Mouse (Mus musculus) ES-E14 (cell line): ENCODE results near the gene Taar8c. TPM values are rescaled to one million over a fixed set of nuclear protein-coding genes. Genes with fewer than 3 reads are reported as not detected.

Experiments
- DNase-seq: peaks from one replicate; pipeline ENCODE4 v3.0.0-alpha.2; 2013; ENCODE audit warnings: low read depth, low spot score
- H3K27ac ChIP-seq: 2 replicates; pipeline ENCODE4 v1.5.1; 2012; ENCODE audit warnings: low read depth, mild to moderate bottlenecking, low read length, moderate library complexity, mixed read lengths; ENCODE audit not compliant: poor library complexity, insufficient read depth, severe bottlenecking
- H3K36me3 ChIP-seq: 2 replicates; pipeline ENCODE4 v1.6.1; 2012; ENCODE audit warnings: mild to moderate bottlenecking, low read length, moderate library complexity, mixed read lengths; ENCODE audit not compliant: control insufficient read depth, poor library complexity, insufficient read depth, severe bottlenecking
- H3K4me1 ChIP-seq, 2 experiments: fragments of 150-350 bp in 1 of 2; sonication (generic) in 1 of 2; 2 replicates each; pipeline ENCODE4 v1.6.1; 2012; ENCODE audit warnings: low read length in 2 of 2, mild to moderate bottlenecking in 1 of 2, mixed read lengths in 1 of 2; ENCODE audit not compliant: control insufficient read depth in 2 of 2, insufficient read depth in 2 of 2, poor library complexity in 1 of 2
- H3K4me3 ChIP-seq, 2 experiments: fragments of 150-350 bp in 1 of 2; sonication (generic) in 1 of 2; 2 replicates each; pipeline ENCODE4 v1.5.1; 2012; ENCODE audit warnings: low read length in 2 of 2, low read depth in 1 of 2, mild to moderate bottlenecking in 1 of 2, mixed read lengths in 1 of 2; ENCODE audit not compliant: insufficient read depth in 1 of 2, poor library complexity in 1 of 2, severe bottlenecking in 1 of 2
- H3K9ac ChIP-seq: 2 replicates; pipeline ENCODE4 v1.6.1; 2012; ENCODE audit warnings: low read depth, mild to moderate bottlenecking, low read length, mixed read lengths; ENCODE audit not compliant: poor library complexity, insufficient read depth, severe bottlenecking
- H3K9me3 ChIP-seq: fragments of 150-350 bp; sonication (generic); 2 replicates; pipeline ENCODE4 v1.6.1; 2012; ENCODE audit warnings: low read depth, mild to moderate bottlenecking, low read length; ENCODE audit not compliant: control insufficient read depth, insufficient read depth
- CHD2 ChIP-seq: IDR thresholded peaks from 2 replicates; pipeline ENCODE4 v1.6.1; 2014; ENCODE audit warnings: mild to moderate bottlenecking, low read depth, low read length, inconsistent platforms
- HCFC1 ChIP-seq: IDR thresholded peaks from 2 replicates; pipeline ENCODE4 v1.6.1; 2012; ENCODE audit warnings: low read length, inconsistent platforms, borderline replicate concordance; ENCODE audit not compliant: insufficient read depth
- MAFK ChIP-seq: IDR thresholded peaks from 2 replicates; pipeline ENCODE4 v1.6.1; 2014; ENCODE audit warnings: mild to moderate bottlenecking, low read depth, low read length, inconsistent platforms; ENCODE audit not compliant: insufficient read depth
- ZC3H11A ChIP-seq: IDR thresholded peaks from 2 replicates; pipeline ENCODE4 v1.6.1; 2012; ENCODE audit warnings: low read depth, mild to moderate bottlenecking, inconsistent platforms, low read length, borderline replicate concordance
- ZNF384 ChIP-seq: IDR thresholded peaks from 2 replicates; pipeline ENCODE4 v1.6.1; 2012; ENCODE audit warnings: low read depth, low read length, inconsistent platforms
- in situ Hi-C, 2 experiments: fragments of 600-800 bp; cut with MboI; formaldehyde crosslinking; loops; one replicate each; pipeline ENCODE4 v1.15.1; 2025; ENCODE audit warnings: low sequenced_read_pairs in 2 of 2, inconsistent platforms in 1 of 2; ENCODE audit not compliant: unreplicated experiment in 2 of 2
- total RNA-seq: library from RNA; depleted of rRNA; stranded (reverse); fragments of 300-350 nt; gene quantifications from 2 replicates; pipeline ENCODE4 v1.2.3, GENCODE M21; 2012; rRNA removed

Gene Taar8c
- total RNA-seq, 1 experiment: not detected

DNA sequence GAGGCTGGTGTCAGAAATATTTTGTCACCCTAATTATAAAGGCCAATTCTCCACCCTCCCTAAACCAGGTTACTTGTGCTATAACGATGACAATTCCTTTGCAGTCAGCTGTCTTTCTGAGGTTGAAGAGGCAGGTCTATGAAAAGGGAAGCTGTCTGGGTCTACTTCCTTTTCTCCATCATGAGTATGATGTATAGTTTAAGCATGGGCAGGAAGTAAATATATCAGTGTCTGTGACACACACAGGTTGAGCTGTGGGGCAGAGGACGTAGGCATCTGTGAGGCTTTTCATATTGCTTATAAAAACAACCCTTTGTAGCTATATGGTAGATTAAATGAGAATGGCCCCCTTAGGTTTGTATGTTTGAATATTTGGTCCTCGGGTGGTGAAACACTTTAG lies 42.7 kb downstream of the Taar8c start:
- Histone ChIP-seq H3K4me3 (no peak overlapping the region), H3K9ac (no peak overlapping the region), H3K9me3 (no peaks in the 10 kb centered on the region), H3K27ac (no peak overlapping the region), H3K4me1 (no peaks in the 10 kb centered on the region), H3K36me3 (no peaks in the 10 kb centered on the region)
- in situ Hi-C loops: no loop called here
- no peak for DNase-seq
- no peak for TF ChIP-seq ZNF384
- no peak for TF ChIP-seq ZC3H11A

DNA sequence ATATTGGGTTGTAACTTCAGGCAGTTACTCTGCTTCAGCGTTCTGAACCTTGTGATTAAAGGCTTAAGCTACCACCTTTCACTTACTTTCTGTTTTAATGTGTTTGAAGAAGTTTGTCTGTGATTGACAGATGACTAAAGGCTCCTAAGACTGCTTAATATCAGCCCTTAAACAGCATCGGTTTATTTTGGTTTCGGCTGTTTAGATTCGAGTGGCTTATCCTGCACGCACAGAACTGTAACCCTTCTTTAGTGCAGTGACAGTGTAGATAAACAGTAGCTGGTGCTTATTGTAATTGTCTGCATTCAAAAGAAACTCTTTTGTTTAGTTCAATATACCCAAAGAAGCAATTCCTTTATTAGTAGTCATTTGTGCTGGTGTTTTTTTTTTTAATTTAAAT lies 49.7 kb downstream of the Taar8c start:
- H3K9ac ChIP-seq: no peak overlapping the region
- in situ Hi-C loops: no loop called here
- no peak overlapping the region for H3K27ac ChIP-seq
- DNase-seq: no peak
- no peaks in the 10 kb centered on the region for H3K36me3 ChIP-seq
- H3K4me1 ChIP-seq: no peaks in the 10 kb centered on the region
- H3K4me3 ChIP-seq: no peak overlapping the region
- no peak for TF ChIP-seq MAFK
- TF ChIP-seq HCFC1: no peak
- TF ChIP-seq ZC3H11A: no peak
- no peak for TF ChIP-seq CHD2
- no peak for TF ChIP-seq ZNF384
- no peaks in the 10 kb centered on the region for H3K9me3 ChIP-seq

Other genes with a start within 250 kb of the Taar8c start
- 2.0 and 4.1 TPM in 2 replicates for gene Vnn1, start 207.2 kb downstream of the Taar8c start, total RNA-seq
- not detected in 2 replicates for gene Taar1, start 181.6 kb downstream of the Taar8c start, total RNA-seq
- gene Taar2, start 163.3 kb downstream of the Taar8c start, total RNA-seq: not detected in 2 replicates
- not detected in 2 replicates for gene Taar3, start 152.4 kb downstream of the Taar8c start, total RNA-seq
- not detected in 2 replicates for gene Taar4, start 141.4 kb downstream of the Taar8c start, total RNA-seq
- gene Taar5, start 131.2 kb downstream of the Taar8c start, total RNA-seq: not detected in 2 replicates
- gene Taar6, start 116.3 kb downstream of the Taar8c start, total RNA-seq: not detected in 2 replicates
- gene Taar7a, start 108.4 kb downstream of the Taar8c start, total RNA-seq: not detected in 2 replicates
- gene Taar7b, start 102.0 kb downstream of the Taar8c start, total RNA-seq: not detected in 2 replicates
- gene Taar7d, start 74.7 kb downstream of the Taar8c start, total RNA-seq: not detected in 2 replicates
- gene Taar7e, start 64.3 kb downstream of the Taar8c start, total RNA-seq: not detected in 2 replicates
- not detected in 2 replicates for gene Taar7f, start 52.4 kb downstream of the Taar8c start, total RNA-seq
- gene Taar8a, start 25.4 kb downstream of the Taar8c start, total RNA-seq: not detected in 2 replicates
- gene Taar8b, start 9.6 kb downstream of the Taar8c start, total RNA-seq: not detected in 2 replicates
- gene Taar9, start 7.6 kb upstream of the Taar8c start, total RNA-seq: not detected in 2 replicates
- 27.0 and 44.5 TPM in 2 replicates for gene Stx7, start 47.4 kb upstream of the Taar8c start, total RNA-seq
- gene Moxd1, start 121.6 kb upstream of the Taar8c start, total RNA-seq: 2.9 and 7.1 TPM in 2 replicates